Mouse (Mus musculus): ENCODE data around the gene Bckdk. TPM values are rescaled to one million over a fixed set of nuclear protein-coding genes. Genes with fewer than 3 reads are reported as not detected.

Gene Bckdk
- total and polyA plus RNA-seq, 2 experiments = 8.2 to 19.8 TPM

GRCm38 (mm10) chr7:127946470-127947023 lies 42.7 kb downstream of the Bckdk start, which contains the start of gene Prss36:
Gene Prss36, minus strand, starts transcription at chr7:127946725.
- Histone ChIP-seq H3K4me3 (ENCODE audit: insufficient read depth, low read depth, low read length) (no peak within 1 kb of the TSS), H3K9ac (ENCODE audit: low read depth, low read length) (no peak within 1 kb of the TSS), H3K79me2 (ENCODE audit: control insufficient read depth, insufficient read depth, low read length) (no peaks in the 10 kb centered on the region), H3K27ac (replicated peaks; ENCODE audit: insufficient read depth, low read depth, low read length) (no peak within 1 kb of the TSS), H3K27me3 (ENCODE audit: control insufficient read depth, insufficient read depth, low read length) (peaks cover 2% of the 10 kb centered on the region; the same call in 1 of the 2 replicates), H3K36me3 (ENCODE audit: control insufficient read depth, insufficient read depth, low read length) (no peaks in the 10 kb centered on the region), H3K4me1 (ENCODE audit: control insufficient read depth, insufficient read depth, low read length) (no peaks in the 10 kb centered on the region)
- WGBS = 84% methylated on average over 6 of the region's 6 CpGs
- no peak for DNase-seq (ENCODE audit: extremely low read depth, low read depth, low spot score)
- no peak for TF ChIP-seq CTCF (IDR thresholded peaks at IDR 0.05; ENCODE audit: low read depth, low read length)
- TF ChIP-seq POLR2A (IDR thresholded peaks at IDR 0.05; ENCODE audit: extremely low read depth, insufficient read depth, low read length) = no peak

- H3K79me2 ChIP-seq (ENCODE audit: control insufficient read depth, insufficient read depth, low read length) = no peaks in the 10 kb centered on the region
- no peak overlapping the region for H3K27ac ChIP-seq (replicated peaks; ENCODE audit: insufficient read depth, low read depth, low read length)
- 64% methylated on average over 13 of the region's 13 CpGs for WGBS
- H3K4me3 ChIP-seq (ENCODE audit: insufficient read depth, low read depth, low read length) = no peak overlapping the region
- TF ChIP-seq CTCF (IDR thresholded peaks at IDR 0.05; ENCODE audit: low read depth, low read length) (no peak), POLR2A (IDR thresholded peaks at IDR 0.05; ENCODE audit: extremely low read depth, insufficient read depth, low read length) (no peak)
- no peak overlapping the region for H3K9ac ChIP-seq (ENCODE audit: low read depth, low read length)
- H3K36me3 ChIP-seq (ENCODE audit: control insufficient read depth, insufficient read depth, low read length) = no peaks in the 10 kb centered on the region
- no peak for DNase-seq (ENCODE audit: extremely low read depth, low read depth, low spot score)
- no peaks in the 10 kb centered on the region for H3K4me1 ChIP-seq (ENCODE audit: control insufficient read depth, insufficient read depth, low read length)
- H3K27me3 ChIP-seq (ENCODE audit: control insufficient read depth, insufficient read depth, low read length) = no peaks in the 10 kb centered on the region
Observed at GRCm38 (mm10) chr7:127952864-127953581, 49.1 kb downstream of the Bckdk start.

DNA sequence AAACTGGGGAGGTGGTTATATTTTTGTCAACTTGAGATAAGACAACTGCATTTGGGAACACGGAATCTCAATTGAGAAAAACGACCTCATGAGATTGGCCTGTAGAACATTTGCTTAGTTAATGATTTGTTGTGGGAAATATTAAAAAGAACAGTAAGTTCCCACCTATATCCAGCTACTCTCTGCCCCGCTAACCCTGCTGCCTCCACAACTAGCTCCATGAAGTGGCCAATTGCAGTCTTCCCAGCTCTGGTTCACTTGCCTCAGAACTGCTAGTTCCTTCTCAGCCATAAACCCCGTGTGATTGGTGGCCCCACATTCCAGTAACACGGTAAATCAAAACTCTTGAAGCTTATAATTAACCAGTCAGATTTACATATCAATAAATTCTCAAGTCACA lies 55.5 kb downstream of the Bckdk start:
- H3K79me2 ChIP-seq (ENCODE audit: control insufficient read depth, insufficient read depth, low read length) = no peaks in the 10 kb centered on the region
- no peak for DNase-seq (ENCODE audit: extremely low read depth, low read depth, low spot score)
- no peak overlapping the region for H3K9ac ChIP-seq (ENCODE audit: low read depth, low read length)
- no peaks in the 10 kb centered on the region for H3K4me1 ChIP-seq (ENCODE audit: control insufficient read depth, insufficient read depth, low read length)
- TF ChIP-seq POLR2A (IDR thresholded peaks at IDR 0.05; ENCODE audit: extremely low read depth, insufficient read depth, low read length) (no peak), CTCF (IDR thresholded peaks at IDR 0.05; ENCODE audit: low read depth, low read length) (no peak)
- H3K27me3 ChIP-seq (ENCODE audit: control insufficient read depth, insufficient read depth, low read length) = no peaks in the 10 kb centered on the region
- no peaks in the 10 kb centered on the region for H3K36me3 ChIP-seq (ENCODE audit: control insufficient read depth, insufficient read depth, low read length)
- H3K4me3 ChIP-seq (ENCODE audit: insufficient read depth, low read depth, low read length) = no peak overlapping the region
- no peak overlapping the region for H3K27ac ChIP-seq (replicated peaks; ENCODE audit: insufficient read depth, low read depth, low read length)
- 67% methylated on average over 5 of the region's 5 CpGs for WGBS

Other genes starting within 250 kb of the Bckdk start
- 7.3 and 7.6 TPM in 2 replicates for gene Bcl7c, start 195.1 kb upstream of the Bckdk start, total RNA-seq (2014; rRNA removed)
- gene Bcl7c, start 195.1 kb upstream of the Bckdk start, polyA plus RNA-seq (2012; rRNA removed) = 20.0 and 23.2 TPM in 2 replicates
- gene Ctf1, start 191.3 kb upstream of the Bckdk start, total RNA-seq (2014; rRNA removed) = 2.7 and 4.4 TPM in 2 replicates
- 10.5 and 15.9 TPM in 2 replicates for gene Ctf1, start 191.3 kb upstream of the Bckdk start, polyA plus RNA-seq (2012; rRNA removed)
- gene Ctf2, start 171.9 kb upstream of the Bckdk start, total RNA-seq (2014; rRNA removed) = not detected in 2 replicates
- not detected in 2 replicates for gene Ctf2, start 171.9 kb upstream of the Bckdk start, polyA plus RNA-seq (2012; rRNA removed)
- gene Fbxl19, start 159.5 kb upstream of the Bckdk start, total RNA-seq (2014; rRNA removed) = 1.9 and 2.4 TPM in 2 replicates
- 3.9 and 4.7 TPM in 2 replicates for gene Fbxl19, start 159.5 kb upstream of the Bckdk start, polyA plus RNA-seq (2012; rRNA removed)
- 10.2 and 14.7 TPM in 2 replicates for gene Orai3, start 134.3 kb upstream of the Bckdk start, total RNA-seq (2014; rRNA removed)
- gene Orai3, start 134.3 kb upstream of the Bckdk start, polyA plus RNA-seq (2012; rRNA removed) = 21.1 and 26.6 TPM in 2 replicates
- 2.6 and 5.4 TPM in 2 replicates for gene Setd1a, start 127.4 kb upstream of the Bckdk start, total RNA-seq (2014; rRNA removed)
- 5.5 and 7.8 TPM in 2 replicates for gene Setd1a, start 127.4 kb upstream of the Bckdk start, polyA plus RNA-seq (2012; rRNA removed)
- not detected in 2 replicates for gene Gm49388, start 118.5 kb upstream of the Bckdk start, total RNA-seq (2014; rRNA removed)
- gene Gm49388, start 118.5 kb upstream of the Bckdk start, polyA plus RNA-seq (2012; rRNA removed) = not detected in 2 replicates
- gene Hsd3b7, start 103.5 kb upstream of the Bckdk start, total RNA-seq (2014; rRNA removed) = 458 and 477 TPM in 2 replicates
- gene Hsd3b7, start 103.5 kb upstream of the Bckdk start, polyA plus RNA-seq (2012; rRNA removed) = 1,150 and 1,162 TPM in 2 replicates
- 16.7 and 18.5 TPM in 2 replicates for gene Stx4a, start 79.8 kb upstream of the Bckdk start, total RNA-seq (2014; rRNA removed)
- 34.7 and 38.3 TPM in 2 replicates for gene Stx4a, start 79.8 kb upstream of the Bckdk start, polyA plus RNA-seq (2012; rRNA removed)
- 0.55 and 0.87 TPM in 2 replicates for gene Stx1b, start 79.5 kb upstream of the Bckdk start, total RNA-seq (2014; rRNA removed)
- gene Stx1b, start 79.5 kb upstream of the Bckdk start, polyA plus RNA-seq (2012; rRNA removed) = 7.9 TPM in 2 replicates
- gene Zfp646, start 27.9 kb upstream of the Bckdk start, total RNA-seq (2014; rRNA removed) = 8.8 and 11.5 TPM in 2 replicates
- gene Zfp646, start 27.9 kb upstream of the Bckdk start, polyA plus RNA-seq (2012; rRNA removed) = 6.0 and 7.4 TPM in 2 replicates
- gene Zfp668, start 27.3 kb upstream of the Bckdk start, total RNA-seq (2014; rRNA removed) = 0.65 and 0.94 TPM in 2 replicates
- 2.1 and 2.2 TPM in 2 replicates for gene Zfp668, start 27.3 kb upstream of the Bckdk start, polyA plus RNA-seq (2012; rRNA removed)
- gene Prss53, start 13.1 kb upstream of the Bckdk start, total RNA-seq (2014; rRNA removed) = 2.3 and 2.5 TPM in 2 replicates
- gene Prss53, start 13.1 kb upstream of the Bckdk start, polyA plus RNA-seq (2012; rRNA removed) = 9.2 and 12.0 TPM in 2 replicates
- gene Gm21974, start 8.6 kb upstream of the Bckdk start, total RNA-seq (2014; rRNA removed) = not detected in 2 replicates
- not detected in 2 replicates for gene Gm21974, start 8.6 kb upstream of the Bckdk start, polyA plus RNA-seq (2012; rRNA removed)
- 261 and 316 TPM in 2 replicates for gene Vkorc1, start 8.5 kb upstream of the Bckdk start, total RNA-seq (2014; rRNA removed)
- 833 and 889 TPM in 2 replicates for gene Vkorc1, start 8.5 kb upstream of the Bckdk start, polyA plus RNA-seq (2012; rRNA removed)
- 15.8 and 18.3 TPM in 2 replicates for gene Kat8, start 8.4 kb downstream of the Bckdk start, total RNA-seq (2014; rRNA removed)
- gene Kat8, start 8.4 kb downstream of the Bckdk start, polyA plus RNA-seq (2012; rRNA removed) = 11.5 and 12.6 TPM in 2 replicates
- 2.9 and 5.9 TPM in 2 replicates for gene Prss8, start 26.0 kb downstream of the Bckdk start, total RNA-seq (2014; rRNA removed)
- 3.8 and 8.6 TPM in 2 replicates for gene Prss8, start 26.0 kb downstream of the Bckdk start, polyA plus RNA-seq (2012; rRNA removed)
- gene Prss36, start 42.6 kb downstream of the Bckdk start, total RNA-seq (2014; rRNA removed) = 8.1 and 8.7 TPM in 2 replicates
- 17.2 and 18.2 TPM in 2 replicates for gene Prss36, start 42.6 kb downstream of the Bckdk start, polyA plus RNA-seq (2012; rRNA removed)
- gene Fus, start 63.4 kb downstream of the Bckdk start, total RNA-seq (2014; rRNA removed) = 28.6 and 31.5 TPM in 2 replicates
- gene Fus, start 63.4 kb downstream of the Bckdk start, polyA plus RNA-seq (2012; rRNA removed) = 64.8 and 102 TPM in 2 replicates
- 1.5 and 2.8 TPM in 2 replicates for gene Pycard, start 89.8 kb downstream of the Bckdk start, total RNA-seq (2014; rRNA removed)
- gene Pycard, start 89.8 kb downstream of the Bckdk start, polyA plus RNA-seq (2012; rRNA removed) = 4.5 and 5.0 TPM in 2 replicates
- gene Trim72, start 99.9 kb downstream of the Bckdk start, total RNA-seq (2014; rRNA removed) = 0.28 TPM in 1 of 2 replicates, not detected in the other
- gene Trim72, start 99.9 kb downstream of the Bckdk start, polyA plus RNA-seq (2012; rRNA removed) = 0.15 and 0.19 TPM in 2 replicates
- gene Itgam, start 158.6 kb downstream of the Bckdk start, total RNA-seq (2014; rRNA removed) = 0.60 and 0.65 TPM in 2 replicates
- gene Itgam, start 158.6 kb downstream of the Bckdk start, polyA plus RNA-seq (2012; rRNA removed) = 0.29 and 0.83 TPM in 2 replicates
- not detected in 2 replicates for gene Gm49368, start 158.6 kb downstream of the Bckdk start, total RNA-seq (2014; rRNA removed)
- gene Gm49368, start 158.6 kb downstream of the Bckdk start, polyA plus RNA-seq (2012; rRNA removed) = 0.09 TPM in 1 of 2 replicates, not detected in the other
- gene Itgax, start 225.5 kb downstream of the Bckdk start, total RNA-seq (2014; rRNA removed) = 0.46 and 0.74 TPM in 2 replicates
- gene Itgax, start 225.5 kb downstream of the Bckdk start, polyA plus RNA-seq (2012; rRNA removed) = 0.16 and 0.56 TPM in 2 replicates